Mouse (Mus musculus): ENCODE data around the gene Hbp1. TPM values are rescaled to one million over a fixed set of nuclear protein-coding genes. Genes with fewer than 3 reads are reported as not detected.
A peak's percentile ranks its signal among the peaks of the same experiment; 100 is the strongest.

The Hbp1 gene
- polyA plus RNA-seq, 1 experiment from 2014 or later, result 125 TPM

DNA sequence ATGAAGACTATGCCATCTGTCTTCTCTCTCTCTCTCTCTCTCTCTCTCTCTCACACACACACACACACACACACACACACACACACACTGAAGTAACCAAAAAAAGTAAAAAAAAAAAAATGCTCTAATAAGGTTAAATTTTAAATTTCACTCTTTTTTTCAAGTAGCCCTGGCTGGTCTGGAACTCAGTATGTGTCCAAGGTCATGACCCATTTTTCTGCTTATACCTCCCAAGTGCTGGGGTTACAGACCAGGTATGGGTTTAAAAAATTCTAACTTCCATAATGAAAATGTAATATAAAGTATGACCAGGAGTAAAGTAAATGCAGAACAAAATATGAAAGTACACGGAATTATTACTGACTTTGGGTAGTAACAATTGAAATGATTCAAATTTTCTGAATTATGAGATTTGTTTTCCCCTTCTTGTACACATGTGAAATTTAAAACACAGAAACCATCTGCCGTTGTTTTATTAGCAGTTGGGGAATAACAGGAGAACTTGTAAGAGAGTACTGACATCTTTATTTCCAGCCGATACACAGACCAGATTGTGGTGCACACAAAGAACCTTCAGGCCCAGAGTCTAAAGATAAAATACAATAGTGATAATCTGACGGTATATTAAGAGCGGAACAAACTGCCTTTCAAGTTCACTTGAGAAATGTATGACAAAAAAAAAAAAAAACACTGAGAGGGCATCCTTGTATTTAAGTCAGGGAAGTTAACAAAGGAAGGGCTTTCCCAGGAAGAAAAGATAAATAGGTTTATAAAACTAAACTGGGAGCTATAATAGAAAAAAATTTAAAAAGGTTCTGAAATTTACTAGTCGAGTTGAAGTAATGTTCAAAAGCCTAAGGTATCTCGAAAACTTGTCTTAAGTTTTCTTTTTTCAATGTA is 2.0 kb downstream of the Hbp1 start:
- ATAC-seq (ENCODE audit: insufficient number of reproducible peaks, low FRiP score, low TSS enrichment, low read depth), result no peak
- Histone ChIP-seq H3K9ac (ENCODE audit: low read length) (peak overlapping the region; percentile 96), H3K27me3 (ENCODE audit: control insufficient read depth, insufficient read depth, low read length) (no peaks in the 10 kb centered on the region), H3K4me1 (ENCODE audit: control insufficient read depth, insufficient read depth, low read length) (no peaks in the 10 kb centered on the region), H3K36me3 (ENCODE audit: control insufficient read depth, insufficient read depth, low read length) (peaks cover 5% of the 10 kb centered on the region; the same call in 1 of the 2 replicates), H3K27ac (replicated peaks; ENCODE audit: low read depth, low read length) (peak overlapping the region; percentile 97), H3K4me3 (ENCODE audit: low read depth, low read length) (peak overlapping the region; percentile 85), H3K4me2 (ENCODE audit: low read depth, severe bottlenecking) (peak overlapping the region; percentile 57), H3K9me3 (ENCODE audit: control insufficient read depth, low read length) (no peaks in the 10 kb centered on the region)
- WGBS, result 38% methylated on average over 7 of the region's 7 CpGs
- no peak for DNase-seq (ENCODE audit: low spot score)

DNA sequence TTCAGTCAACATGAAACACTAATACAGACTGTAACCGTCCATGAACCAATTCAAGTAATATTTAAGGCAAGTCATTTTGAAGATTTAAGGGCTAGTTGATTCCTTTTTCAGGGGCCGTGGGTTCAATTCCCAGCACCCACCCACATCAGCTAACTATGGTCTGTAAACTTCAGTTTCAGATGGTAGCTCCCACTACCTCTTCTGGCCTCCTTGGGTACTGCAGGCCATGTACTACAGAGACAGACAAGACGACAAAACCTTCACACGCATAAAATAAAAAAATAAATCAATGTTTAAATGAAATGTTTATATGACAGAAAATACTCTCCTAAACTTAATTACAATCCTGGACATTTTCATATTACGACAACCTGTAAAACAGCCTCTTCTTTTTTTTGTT is 2.9 kb downstream of the Hbp1 start:
- H3K4me1 ChIP-seq (ENCODE audit: control insufficient read depth, insufficient read depth, low read length), result no peaks in the 10 kb centered on the region
- H3K4me3 ChIP-seq (ENCODE audit: low read depth, low read length), result no peak overlapping the region
- no peak overlapping the region for H3K27ac ChIP-seq (replicated peaks; ENCODE audit: low read depth, low read length)
- 95% methylated on average over 5 of the region's 5 CpGs for WGBS
- H3K4me2 ChIP-seq (ENCODE audit: low read depth, severe bottlenecking), result no peak overlapping the region
- H3K27me3 ChIP-seq (ENCODE audit: control insufficient read depth, insufficient read depth, low read length), result no peaks in the 10 kb centered on the region
- H3K36me3 ChIP-seq (ENCODE audit: control insufficient read depth, insufficient read depth, low read length), result peaks cover 11% of the 10 kb centered on the region
- ATAC-seq (ENCODE audit: insufficient number of reproducible peaks, low FRiP score, low TSS enrichment, low read depth), result no peak
- H3K9me3 ChIP-seq (ENCODE audit: control insufficient read depth, low read length), result no peaks in the 10 kb centered on the region
- H3K9ac ChIP-seq (ENCODE audit: low read length), result no peak overlapping the region
- no peak for DNase-seq (ENCODE audit: low spot score)

DNA sequence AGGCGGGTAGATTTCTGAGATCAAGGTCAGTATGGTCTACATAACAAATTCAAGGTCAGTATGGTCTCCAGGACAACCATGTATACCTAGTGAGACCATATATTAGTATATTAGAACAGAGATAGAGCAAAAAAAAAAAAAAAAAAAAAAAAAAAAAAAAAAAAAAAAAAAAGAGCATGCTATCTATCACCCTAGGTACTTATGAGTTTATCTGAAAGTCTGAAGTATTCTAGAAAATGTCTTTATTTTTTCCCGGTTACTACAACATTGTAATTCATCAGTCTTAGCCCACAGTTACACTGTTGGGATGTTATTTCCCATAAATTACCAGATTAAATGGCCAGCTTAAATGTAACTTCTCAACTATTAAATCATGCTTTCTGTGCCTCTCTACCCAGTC is 5.9 kb downstream of the Hbp1 start:
- H3K4me3 ChIP-seq (ENCODE audit: low read depth, low read length), result no peak overlapping the region
- no peak overlapping the region for H3K4me2 ChIP-seq (ENCODE audit: low read depth, severe bottlenecking)
- WGBS, result 94% methylated on average over 2 of the region's 2 CpGs
- H3K27me3 ChIP-seq (ENCODE audit: control insufficient read depth, insufficient read depth, low read length), result no peaks in the 10 kb centered on the region
- DNase-seq (ENCODE audit: low spot score), result no peak
- H3K36me3 ChIP-seq (ENCODE audit: control insufficient read depth, insufficient read depth, low read length), result peaks cover 20% of the 10 kb centered on the region
- H3K4me1 ChIP-seq (ENCODE audit: control insufficient read depth, insufficient read depth, low read length), result no peaks in the 10 kb centered on the region
- H3K9me3 ChIP-seq (ENCODE audit: control insufficient read depth, low read length), result no peaks in the 10 kb centered on the region
- H3K9ac ChIP-seq (ENCODE audit: low read length), result no peak overlapping the region
- H3K27ac ChIP-seq (replicated peaks; ENCODE audit: low read depth, low read length), result no peak overlapping the region
- no peak for ATAC-seq (ENCODE audit: insufficient number of reproducible peaks, low FRiP score, low TSS enrichment, low read depth)

DNA sequence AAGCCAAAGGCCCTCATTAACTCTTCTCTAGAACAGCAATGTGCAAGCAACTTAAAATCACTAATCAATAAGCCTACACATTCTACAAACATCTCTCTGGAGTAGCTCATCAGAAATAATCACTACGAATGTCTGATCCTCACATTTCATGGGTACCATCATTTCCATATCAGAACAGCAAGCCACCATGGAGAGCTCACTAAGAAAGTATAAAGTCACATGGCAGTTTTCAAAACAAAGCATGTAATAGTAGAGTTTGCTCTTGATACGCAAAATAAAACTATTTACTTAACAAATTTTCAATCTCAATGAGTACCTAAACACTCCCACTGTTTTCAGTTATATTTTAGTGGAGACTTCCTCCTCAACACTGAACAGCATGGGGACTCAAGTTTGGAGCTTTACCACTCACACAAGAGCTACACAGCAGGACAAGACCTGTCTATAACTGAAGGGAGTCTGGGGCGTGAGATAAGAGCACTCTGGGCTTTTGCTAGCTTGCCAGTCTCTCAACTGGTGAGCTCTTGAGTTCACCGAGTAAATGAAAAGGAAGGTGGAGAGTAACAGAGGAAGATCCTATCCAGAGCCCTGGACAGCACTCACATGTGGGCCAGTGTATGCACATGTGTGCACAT is 7.2 kb downstream of the Hbp1 start:
- Histone ChIP-seq H3K36me3 (ENCODE audit: control insufficient read depth, insufficient read depth, low read length) (peaks cover 20% of the 10 kb centered on the region), H3K9ac (ENCODE audit: low read length) (no peak overlapping the region), H3K4me2 (ENCODE audit: low read depth, severe bottlenecking) (no peak overlapping the region), H3K4me3 (ENCODE audit: low read depth, low read length) (no peak overlapping the region), H3K27me3 (ENCODE audit: control insufficient read depth, insufficient read depth, low read length) (no peaks in the 10 kb centered on the region), H3K9me3 (ENCODE audit: control insufficient read depth, low read length) (no peaks in the 10 kb centered on the region), H3K27ac (replicated peaks; ENCODE audit: low read depth, low read length) (no peak overlapping the region), H3K4me1 (ENCODE audit: control insufficient read depth, insufficient read depth, low read length) (no peaks in the 10 kb centered on the region)
- 91% methylated on average over 4 of the region's 4 CpGs for WGBS
- DNase-seq (ENCODE audit: low spot score) (no peak), ATAC-seq (ENCODE audit: insufficient number of reproducible peaks, low FRiP score, low TSS enrichment, low read depth) (no peak)

DNA sequence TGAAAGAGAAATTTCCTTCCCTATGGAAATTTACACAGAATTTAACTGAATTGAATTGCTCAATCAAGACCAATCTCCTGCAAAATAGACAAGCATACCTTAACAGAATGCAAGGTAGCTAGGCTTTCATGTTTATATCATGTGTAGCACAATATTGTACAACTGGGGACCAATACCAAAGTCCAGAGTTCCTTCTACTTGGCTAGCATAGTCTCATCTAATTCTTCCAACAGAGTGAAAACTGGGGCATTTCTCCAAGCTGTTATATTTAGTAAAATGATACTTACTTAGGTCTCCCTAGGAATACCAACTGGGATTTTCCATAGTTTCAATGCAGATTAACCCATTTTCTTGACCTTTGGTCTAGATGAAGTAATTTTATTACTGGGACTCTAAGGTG is 11.3 kb downstream of the Hbp1 start:
- Histone ChIP-seq H3K9ac (ENCODE audit: low read length) (no peak overlapping the region), H3K4me1 (ENCODE audit: control insufficient read depth, insufficient read depth, low read length) (no peaks in the 10 kb centered on the region), H3K27me3 (ENCODE audit: control insufficient read depth, insufficient read depth, low read length) (no peaks in the 10 kb centered on the region), H3K36me3 (ENCODE audit: control insufficient read depth, insufficient read depth, low read length) (peaks cover 20% of the 10 kb centered on the region), H3K4me2 (ENCODE audit: low read depth, severe bottlenecking) (no peak overlapping the region), H3K9me3 (ENCODE audit: control insufficient read depth, low read length) (no peaks in the 10 kb centered on the region), H3K4me3 (ENCODE audit: low read depth, low read length) (no peak overlapping the region), H3K27ac (replicated peaks; ENCODE audit: low read depth, low read length) (no peak overlapping the region)
- ATAC-seq (ENCODE audit: insufficient number of reproducible peaks, low FRiP score, low TSS enrichment, low read depth), result no peak
- no peak for DNase-seq (ENCODE audit: low spot score)

DNA sequence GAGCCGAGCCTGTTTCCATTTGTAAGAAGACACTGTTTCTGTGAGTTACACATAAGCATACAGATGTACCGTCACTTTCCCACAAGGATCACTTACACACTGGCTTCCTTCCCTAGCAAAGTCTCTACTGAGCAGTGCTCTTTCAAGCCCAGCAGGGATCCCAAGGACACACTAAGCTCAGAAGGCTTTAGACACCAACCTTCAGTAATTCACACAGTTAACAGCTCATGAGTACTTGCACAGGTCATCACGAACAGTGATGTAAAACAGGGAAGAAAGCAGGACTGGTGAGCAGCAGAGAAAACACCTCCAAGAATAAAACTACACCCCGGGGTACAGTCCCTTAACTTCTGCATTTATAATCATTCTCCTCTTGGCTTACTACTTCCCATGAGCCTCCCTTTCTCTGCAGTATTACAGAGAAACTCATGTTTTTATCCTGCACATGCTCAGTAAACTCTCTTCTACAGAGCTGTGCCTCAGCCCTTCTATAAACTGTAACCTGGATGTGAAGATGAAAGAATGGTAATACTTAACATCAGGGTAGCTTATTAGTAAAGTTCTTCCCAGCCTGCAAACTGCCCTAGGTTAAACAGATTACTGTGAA is 11.8 kb downstream of the Hbp1 start:
- Histone ChIP-seq H3K36me3 (ENCODE audit: control insufficient read depth, insufficient read depth, low read length) (peaks cover 16% of the 10 kb centered on the region), H3K27ac (replicated peaks; ENCODE audit: low read depth, low read length) (no peak overlapping the region), H3K4me3 (ENCODE audit: low read depth, low read length) (no peak overlapping the region), H3K9ac (ENCODE audit: low read length) (no peak overlapping the region), H3K9me3 (ENCODE audit: control insufficient read depth, low read length) (no peaks in the 10 kb centered on the region), H3K4me1 (ENCODE audit: control insufficient read depth, insufficient read depth, low read length) (no peaks in the 10 kb centered on the region), H3K4me2 (ENCODE audit: low read depth, severe bottlenecking) (no peak overlapping the region), H3K27me3 (ENCODE audit: control insufficient read depth, insufficient read depth, low read length) (no peaks in the 10 kb centered on the region)
- ATAC-seq (ENCODE audit: insufficient number of reproducible peaks, low FRiP score, low TSS enrichment, low read depth) (no peak), DNase-seq (ENCODE audit: low spot score) (no peak)
- 89% methylated on average over 4 of the region's 4 CpGs for WGBS

DNA sequence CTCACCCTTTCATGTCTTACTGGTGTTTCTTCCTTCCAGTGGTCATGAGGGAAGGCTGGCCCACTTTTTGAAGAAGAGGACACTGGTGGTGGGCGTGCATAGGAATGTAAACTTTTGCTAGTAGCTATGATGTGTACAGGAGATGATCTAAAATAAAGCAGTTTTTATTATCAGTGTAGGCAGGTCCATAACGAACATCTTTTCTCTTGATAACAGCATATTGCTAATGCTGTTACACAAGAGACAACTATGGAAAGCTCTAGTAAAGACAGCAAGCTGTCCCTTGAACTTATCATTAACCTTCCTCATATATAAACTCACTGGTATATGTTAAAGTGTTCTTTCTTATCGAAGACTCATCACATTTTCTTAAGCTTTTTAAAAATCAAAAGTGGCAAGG is 12.7 kb downstream of the Hbp1 start:
- DNase-seq (ENCODE audit: low spot score) (no peak), ATAC-seq (ENCODE audit: insufficient number of reproducible peaks, low FRiP score, low TSS enrichment, low read depth) (no peak)
- no peaks in the 10 kb centered on the region for H3K27me3 ChIP-seq (ENCODE audit: control insufficient read depth, insufficient read depth, low read length)
- H3K27ac ChIP-seq (replicated peaks; ENCODE audit: low read depth, low read length), result no peak overlapping the region
- no peak overlapping the region for H3K4me2 ChIP-seq (ENCODE audit: low read depth, severe bottlenecking)
- H3K4me3 ChIP-seq (ENCODE audit: low read depth, low read length), result no peak overlapping the region
- H3K9me3 ChIP-seq (ENCODE audit: control insufficient read depth, low read length), result no peaks in the 10 kb centered on the region
- peaks cover 10% of the 10 kb centered on the region for H3K36me3 ChIP-seq (ENCODE audit: control insufficient read depth, insufficient read depth, low read length)
- WGBS, result 86% methylated on average over 3 of the region's 3 CpGs
- no peak overlapping the region for H3K9ac ChIP-seq (ENCODE audit: low read length)
- H3K4me1 ChIP-seq (ENCODE audit: control insufficient read depth, insufficient read depth, low read length), result no peaks in the 10 kb centered on the region

DNA sequence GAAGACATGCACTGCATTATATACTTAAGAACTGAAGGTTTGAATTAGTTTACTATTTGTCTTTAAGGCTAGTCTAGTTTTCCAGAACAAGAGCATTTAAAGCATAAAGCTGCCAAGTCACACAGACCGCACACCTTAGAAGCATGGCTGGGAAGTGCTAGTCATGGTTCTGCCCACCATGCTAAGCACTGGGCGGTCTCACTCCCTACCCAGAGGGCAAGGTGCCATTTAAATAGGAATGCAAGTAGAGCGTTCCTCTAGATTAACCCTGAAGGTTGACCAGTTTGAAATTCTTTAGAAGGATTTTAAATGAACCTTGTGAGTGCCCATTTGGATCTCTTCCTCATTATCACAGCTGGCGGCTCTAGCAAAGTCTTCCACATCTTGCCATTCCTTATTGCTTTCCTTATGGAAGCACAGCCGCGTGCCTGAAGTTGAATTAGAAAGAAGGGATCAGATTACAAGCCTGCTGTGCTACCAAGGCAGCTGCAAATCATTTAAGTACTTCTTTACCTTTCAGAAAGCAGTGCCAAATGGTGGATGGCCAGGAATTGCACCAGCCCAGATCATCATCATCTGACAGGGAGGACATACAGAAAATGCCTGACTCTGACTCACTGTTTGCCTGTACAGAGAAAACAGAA is 13.6 kb downstream of the Hbp1 start:
- WGBS, result 25% methylated on average over 6 of the region's 6 CpGs
- Histone ChIP-seq H3K4me1 (ENCODE audit: control insufficient read depth, insufficient read depth, low read length) (no peaks in the 10 kb centered on the region), H3K4me3 (ENCODE audit: low read depth, low read length) (no peak overlapping the region), H3K27me3 (ENCODE audit: control insufficient read depth, insufficient read depth, low read length) (no peaks in the 10 kb centered on the region), H3K36me3 (ENCODE audit: control insufficient read depth, insufficient read depth, low read length) (peaks cover 9% of the 10 kb centered on the region; the same call in 1 of the 2 replicates), H3K27ac (replicated peaks; ENCODE audit: low read depth, low read length) (no peak overlapping the region), H3K9me3 (ENCODE audit: control insufficient read depth, low read length) (no peaks in the 10 kb centered on the region), H3K4me2 (ENCODE audit: low read depth, severe bottlenecking) (no peak overlapping the region), H3K9ac (ENCODE audit: low read length) (no peak overlapping the region)
- DNase-seq (ENCODE audit: low spot score) (peak; percentile 57), ATAC-seq (ENCODE audit: insufficient number of reproducible peaks, low FRiP score, low TSS enrichment, low read depth) (no peak)
